Mouse (Mus musculus): Measurements from ENCODE around the gene Dgki.

- no peak for TF ChIP-seq POLR2A (IDR thresholded peaks at IDR 0.05; ENCODE audit: borderline replicate concordance, insufficient read depth, low read length)
- TF ChIP-seq CTCF (IDR thresholded peaks at IDR 0.05; ENCODE audit: borderline replicate concordance, insufficient read depth, low read depth, low read length): no peak
Measured at GRCm38 (mm10) chr6:37268589-37268988, 31.4 kb downstream of the Dgki start.

All from cerebellum, adult 2 months (tissue).